Mouse (Mus musculus): ENCODE data around the gene Vmn2r12. TPM values are rescaled to one million over a fixed set of nuclear protein-coding genes. Genes with fewer than 3 reads are reported as not detected.

Vmn2r12 gene
- polyA plus RNA-seq, 1 experiment from 2014 or later: not detected

DNA sequence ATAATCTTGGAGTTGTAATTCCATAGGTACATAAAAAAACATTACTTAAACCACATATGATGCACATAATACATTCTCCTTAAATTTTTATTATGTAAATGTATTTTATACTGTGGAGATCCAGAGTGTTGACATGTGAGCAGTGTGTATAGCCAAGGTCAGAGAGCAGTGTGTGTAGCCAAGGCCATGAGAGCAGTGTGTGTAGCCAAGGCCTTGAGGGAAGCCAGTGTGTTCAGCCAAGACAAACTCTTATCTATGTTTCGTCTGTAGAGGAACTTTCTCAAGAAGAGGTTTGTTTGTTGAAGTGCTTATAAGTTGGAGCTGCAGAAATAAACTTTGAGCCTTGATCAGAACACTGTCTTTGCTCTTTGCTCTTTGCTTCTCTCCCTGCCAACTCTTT lies 42.5 kb downstream of the Vmn2r12 start:
- TF ChIP-seq CTCF (IDR thresholded peaks at IDR 0.05; ENCODE audit: low read depth) (no peak), EP300 (optimal IDR thresholded peaks at IDR 0.05) (no peak)
- Histone ChIP-seq H3K4me2 (replicated peaks; ENCODE audit: low read depth) (no peak overlapping the region), H3K9me3 (ENCODE audit: control insufficient read depth, low read length) (no peaks in the 10 kb centered on the region), H3K9ac (ENCODE audit: low read length) (no peak overlapping the region), H3K27ac (replicated peaks) (no peak overlapping the region), H3K36me3 (ENCODE audit: control insufficient read depth, insufficient read depth, low read length) (no peaks in the 10 kb centered on the region), H3K27me3 (ENCODE audit: control insufficient read depth, insufficient read depth, low read length) (no peaks in the 10 kb centered on the region), H3K4me1 (replicated peaks; ENCODE audit: control insufficient read depth, insufficient read depth) (no peaks in the 10 kb centered on the region), H3K4me3 (ENCODE audit: low read depth, low read length) (no peak overlapping the region)
- DNase-seq (ENCODE audit: low spot score) (no peak), ATAC-seq (ENCODE audit: low FRiP score, low TSS enrichment) (no peak)
- 56% methylated on average over 1 of the region's 1 CpGs for WGBS

Other genes with a start within 250 kb of the Vmn2r12 start
- not detected in 2 replicates for gene Vmn2r9, start 245.3 kb downstream of the Vmn2r12 start, polyA plus RNA-seq (2015; fragmentation: Nextera tagmentation; extraction: Ambion mirVana)
- gene Vmn2r10, start 91.4 kb downstream of the Vmn2r12 start, polyA plus RNA-seq (2015; fragmentation: Nextera tagmentation; extraction: Ambion mirVana): 0.01 TPM in 1 of 2 replicates, not detected in the other
- not detected in 2 replicates for gene Vmn2r11, start 38.4 kb downstream of the Vmn2r12 start, polyA plus RNA-seq (2015; fragmentation: Nextera tagmentation; extraction: Ambion mirVana)
- not detected in 2 replicates for gene Vmn2r13, start 94.2 kb upstream of the Vmn2r12 start, polyA plus RNA-seq (2015; fragmentation: Nextera tagmentation; extraction: Ambion mirVana)
- not detected in 2 replicates for gene Vmn2r14, start 126.8 kb upstream of the Vmn2r12 start, polyA plus RNA-seq (2015; fragmentation: Nextera tagmentation; extraction: Ambion mirVana)
- not detected in 2 replicates for gene Vmn2r15, start 199.7 kb upstream of the Vmn2r12 start, polyA plus RNA-seq (2015; fragmentation: Nextera tagmentation; extraction: Ambion mirVana)
- gene Vmn2r16, start 232.2 kb upstream of the Vmn2r12 start, polyA plus RNA-seq (2015; fragmentation: Nextera tagmentation; extraction: Ambion mirVana): not detected in 2 replicates